Mouse (Mus musculus): ENCODE measurements around the gene Hspb8.

GRCm38 (mm10) chr5:116447821-116448350 is 25.2 kb upstream of the Hspb8 start:
- TF ChIP-seq CTCF (IDR thresholded peaks at IDR 0.05; ENCODE audit: control insufficient read depth, insufficient read depth, low read length) (no peak), POLR2A (IDR thresholded peaks at IDR 0.05; ENCODE audit: borderline replicate concordance, control insufficient read depth, low read depth, low read length) (no peak)

Measured in bone marrow, adult 2 months (tissue).